Mouse (Mus musculus): ENCODE results near the gene Coil. TPM values are rescaled to one million over a fixed set of nuclear protein-coding genes. Genes with fewer than 3 reads are reported as not detected.
"Not testable (repeated sequence)": the region's sequence is repeated elsewhere in the genome, so short reads cannot be mapped to it uniquely, and the experiment has no call there.

The Coil gene
- total RNA-seq, 2 experiments from 2014 or later = 17.5 to 19.4 TPM

GRCm38 (mm10) chr11:89006404-89006803, 36.4 kb downstream of the Coil start:
- DNase-seq = no peak

GRCm38 (mm10) chr11:89007582-89007981, 37.5 kb downstream of the Coil start:
- no peak for DNase-seq

- DNase-seq = no peak
These were observed 39.0 kb downstream of the Coil start for GRCm38 (mm10) chr11:89009066-89009465.

GRCm38 (mm10) chr11:89009496-89009895, 39.4 kb downstream of the Coil start:
- DNase-seq = no peak

GRCm38 (mm10) chr11:89012241-89012640, 42.2 kb downstream of the Coil start:
- DNase-seq = no peak

- DNase-seq = no peak
These were observed 47.6 kb downstream of the Coil start for GRCm38 (mm10) chr11:89017514-89018182.

- DNase-seq = no peak
These were observed 50.7 kb downstream of the Coil start for GRCm38 (mm10) chr11:89020681-89021305.

- DNase-seq = no peak
These were observed 51.6 kb downstream of the Coil start for GRCm38 (mm10) chr11:89021687-89022086.

GRCm38 (mm10) chr11:89022120-89022731, 52.2 kb downstream of the Coil start:
- no peak for DNase-seq

GRCm38 (mm10) chr11:89023477-89023876, 53.4 kb downstream of the Coil start:
- DNase-seq = no peak

GRCm38 (mm10) chr11:89024181-89024881, 54.3 kb downstream of the Coil start:
- DNase-seq = no peak

GRCm38 (mm10) chr11:89025603-89026002, 55.6 kb downstream of the Coil start:
- DNase-seq = no peak

- DNase-seq = no peak
These were observed 56.1 kb downstream of the Coil start for GRCm38 (mm10) chr11:89026117-89026516.

GRCm38 (mm10) chr11:89027955-89028361, 57.9 kb downstream of the Coil start:
- DNase-seq = no peak

- DNase-seq = no peak
These were observed 58.9 kb downstream of the Coil start for GRCm38 (mm10) chr11:89028871-89029405.

- DNase-seq = no peak
These were observed 60.5 kb downstream of the Coil start for GRCm38 (mm10) chr11:89030552-89030951.

- no peak for DNase-seq
These were observed 61.1 kb downstream of the Coil start for GRCm38 (mm10) chr11:89031189-89031588.

GRCm38 (mm10) chr11:89034592-89034991, 64.5 kb downstream of the Coil start:
- no peak for DNase-seq

GRCm38 (mm10) chr11:89035552-89035951, 65.5 kb downstream of the Coil start:
- DNase-seq = no peak

GRCm38 (mm10) chr11:89038496-89038895, 68.4 kb downstream of the Coil start:
- no peak for DNase-seq

- peak; percentile 34 to 38 for DNase-seq
These were observed 69.3 kb downstream of the Coil start for GRCm38 (mm10) chr11:89039325-89039724.

GRCm38 (mm10) chr11:89041073-89041472, 71.0 kb downstream of the Coil start:
- DNase-seq = not testable (repeated sequence)

Data from layer of hippocampus, postnatal 36 days (tissue).